Mouse (Mus musculus): ENCODE data around the gene S100a3. TPM values are rescaled to one million over a fixed set of nuclear protein-coding genes. Genes with fewer than 3 reads are reported as not detected.

Gene S100a3
- polyA plus RNA-seq (2014; fragmentation: Nextera tagmentation; extraction: Ambion mirVana) = not detected in 2 replicates

GRCm38 (mm10) chr3:90560008-90560628, at the start of gene S100a3:
TSS of gene S100a3 (plus strand) at chr3:90560578.
- Histone ChIP-seq H3K9ac (ENCODE audit: low read length) (no peak within 1 kb of the TSS), H3K4me2 (no peak within 1 kb of the TSS), H3K27ac (ENCODE audit: low read depth, low read length) (no peak within 1 kb of the TSS), H3K36me3 (ENCODE audit: control insufficient read depth, insufficient read depth, low read length) (no peaks in the 10 kb centered on the region), H3K4me1 (ENCODE audit: control insufficient read depth, insufficient read depth, low read length) (no peaks in the 10 kb centered on the region), H3K4me3 (ENCODE audit: low read depth, low read length) (no peak within 1 kb of the TSS), H3K27me3 (ENCODE audit: control insufficient read depth, insufficient read depth, low read length) (no peaks in the 10 kb centered on the region), H3K9me3 (ENCODE audit: control insufficient read depth, low read length) (no peaks in the 10 kb centered on the region)
- DNase-seq (ENCODE audit: low spot score, missing footprints) (no peak), ATAC-seq (ENCODE audit: low FRiP score) (no peak)
- 84% methylated on average over 6 of the region's 6 CpGs for WGBS

DNA sequence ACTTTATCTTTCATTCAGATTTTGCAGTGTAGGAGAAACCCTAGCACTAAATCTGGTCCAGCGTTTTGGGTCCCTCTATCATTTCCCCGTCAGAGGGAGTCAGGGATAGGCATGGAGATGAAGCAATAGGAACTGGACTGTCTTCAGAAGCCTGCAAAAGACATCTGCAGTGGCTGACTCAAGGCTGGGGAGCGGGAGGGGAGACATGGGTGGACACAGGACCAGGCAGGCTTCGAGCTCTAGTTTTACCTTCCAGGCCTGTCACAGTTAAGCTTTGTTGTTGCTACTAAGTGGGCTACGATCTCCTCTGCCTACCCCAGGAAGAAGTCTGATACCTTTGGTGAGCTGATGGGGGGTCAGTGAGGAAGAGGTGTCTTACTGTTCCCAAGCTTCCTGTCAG, 48.1 kb upstream of the S100a3 start:
- no peak overlapping the region for H3K9ac ChIP-seq (ENCODE audit: low read length)
- H3K4me1 ChIP-seq (ENCODE audit: control insufficient read depth, insufficient read depth, low read length) = peaks cover 11% of the 10 kb centered on the region
- no peak overlapping the region for H3K27ac ChIP-seq (ENCODE audit: low read depth, low read length)
- ATAC-seq (ENCODE audit: low FRiP score) = no peak
- no peak overlapping the region for H3K4me2 ChIP-seq
- H3K36me3 ChIP-seq (ENCODE audit: control insufficient read depth, insufficient read depth, low read length) = peaks cover 1% of the 10 kb centered on the region; the same call in 1 of the 2 replicates
- WGBS = 85% methylated on average over 5 of the region's 5 CpGs
- no peak overlapping the region for H3K4me3 ChIP-seq (ENCODE audit: low read depth, low read length)
- peaks cover 9% of the 10 kb centered on the region for H3K27me3 ChIP-seq (ENCODE audit: control insufficient read depth, insufficient read depth, low read length)
- no peak for DNase-seq (ENCODE audit: low spot score, missing footprints)
- H3K9me3 ChIP-seq (ENCODE audit: control insufficient read depth, low read length) = no peaks in the 10 kb centered on the region

GRCm38 (mm10) chr3:90512948-90513642, 47.3 kb upstream of the S100a3 start:
- peaks cover 9% of the 10 kb centered on the region for H3K27me3 ChIP-seq (ENCODE audit: control insufficient read depth, insufficient read depth, low read length)
- ATAC-seq (ENCODE audit: low FRiP score) = no peak
- DNase-seq (ENCODE audit: low spot score, missing footprints) = no peak
- H3K9me3 ChIP-seq (ENCODE audit: control insufficient read depth, low read length) = no peaks in the 10 kb centered on the region
- peaks cover 3% of the 10 kb centered on the region for H3K4me1 ChIP-seq (ENCODE audit: control insufficient read depth, insufficient read depth, low read length)
- H3K36me3 ChIP-seq (ENCODE audit: control insufficient read depth, insufficient read depth, low read length) = no peaks in the 10 kb centered on the region
- no peak overlapping the region for H3K9ac ChIP-seq (ENCODE audit: low read length)
- no peak overlapping the region for H3K4me3 ChIP-seq (ENCODE audit: low read depth, low read length)
- H3K4me2 ChIP-seq = no peak overlapping the region
- H3K27ac ChIP-seq (ENCODE audit: low read depth, low read length) = no peak overlapping the region
- WGBS = 82% methylated on average over 9 of the region's 9 CpGs

GRCm38 (mm10) chr3:90513796-90514590, 46.4 kb upstream of the S100a3 start, which contains the start of the genes S100a1 and S100a13:
TSS of gene S100a1 (minus strand) at chr3:90514392.
TSS of gene S100a13 (plus strand) at chr3:90514435.
- peaks cover 9% of the 10 kb centered on the region for H3K27me3 ChIP-seq (ENCODE audit: control insufficient read depth, insufficient read depth, low read length)
- DNase-seq (ENCODE audit: low spot score, missing footprints) (peak; percentile 94), ATAC-seq (ENCODE audit: low FRiP score) (peak; percentile 31)
- peak within 1 kb of the TSS; percentile 23 for H3K4me3 ChIP-seq (ENCODE audit: low read depth, low read length)
- no peak within 1 kb of the TSS for H3K27ac ChIP-seq (ENCODE audit: low read depth, low read length)
- peak within 1 kb of the TSS; percentile 68 for H3K4me2 ChIP-seq
- H3K9ac ChIP-seq (ENCODE audit: low read length) = peak within 1 kb of the TSS; percentile 52; the same call in 1 of the 2 replicates
- 2% methylated on average over 25 of the region's 25 CpGs for WGBS
- H3K4me1 ChIP-seq (ENCODE audit: control insufficient read depth, insufficient read depth, low read length) = no peaks in the 10 kb centered on the region; the same call in 1 of the 2 replicates
- no peaks in the 10 kb centered on the region for H3K36me3 ChIP-seq (ENCODE audit: control insufficient read depth, insufficient read depth, low read length)
- no peaks in the 10 kb centered on the region for H3K9me3 ChIP-seq (ENCODE audit: control insufficient read depth, low read length)

DNA sequence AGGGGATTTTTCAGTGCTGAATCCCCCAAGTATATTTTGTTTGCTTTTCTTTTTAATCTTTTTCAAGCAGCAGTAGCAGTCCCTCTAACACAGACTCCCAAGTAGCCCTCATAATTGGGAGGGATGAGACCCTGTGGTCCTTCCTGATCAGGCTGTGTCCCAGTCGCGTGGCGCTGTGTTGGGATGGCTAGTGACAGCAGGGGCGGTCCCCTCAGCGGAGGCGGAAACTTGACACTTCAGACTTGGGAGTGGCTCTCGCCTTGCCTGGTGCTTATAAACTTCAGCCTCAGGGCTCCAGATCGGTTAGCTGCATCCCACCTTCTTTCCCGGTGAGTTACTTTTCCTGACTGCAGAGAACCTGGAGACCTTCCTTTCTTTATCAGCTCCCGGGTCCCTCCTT, 45.7 kb upstream of the S100a3 start:
- H3K4me1 ChIP-seq (ENCODE audit: control insufficient read depth, insufficient read depth, low read length) = no peaks in the 10 kb centered on the region; the same call in 1 of the 2 replicates
- no peak for DNase-seq (ENCODE audit: low spot score, missing footprints)
- H3K4me3 ChIP-seq (ENCODE audit: low read depth, low read length) = peak overlapping the region; percentile 23
- peak; percentile 64 for ATAC-seq (ENCODE audit: low FRiP score)
- H3K9ac ChIP-seq (ENCODE audit: low read length) = 0 out of 2 replicates have a peak overlapping the region, but pooled peaks have one; percentile 24
- peaks cover 9% of the 10 kb centered on the region for H3K27me3 ChIP-seq (ENCODE audit: control insufficient read depth, insufficient read depth, low read length)
- peak overlapping the region; percentile 68 for H3K4me2 ChIP-seq
- under 1% methylated on average over 10 of the region's 10 CpGs for WGBS
- no peak overlapping the region for H3K27ac ChIP-seq (ENCODE audit: low read depth, low read length)
- H3K36me3 ChIP-seq (ENCODE audit: control insufficient read depth, insufficient read depth, low read length) = no peaks in the 10 kb centered on the region
- no peaks in the 10 kb centered on the region for H3K9me3 ChIP-seq (ENCODE audit: control insufficient read depth, low read length)

GRCm38 (mm10) chr3:90515242-90515641, 45.1 kb upstream of the S100a3 start:
- H3K27ac ChIP-seq (ENCODE audit: low read depth, low read length) = no peak overlapping the region
- H3K27me3 ChIP-seq (ENCODE audit: control insufficient read depth, insufficient read depth, low read length) = peaks cover 9% of the 10 kb centered on the region
- peak overlapping the region; percentile 68 for H3K4me2 ChIP-seq
- H3K9me3 ChIP-seq (ENCODE audit: control insufficient read depth, low read length) = no peaks in the 10 kb centered on the region
- ATAC-seq (ENCODE audit: low FRiP score) (peak; percentile 6; the same call in 1 of the 2 replicates), DNase-seq (ENCODE audit: low spot score, missing footprints) (no peak)
- no peak overlapping the region for H3K4me3 ChIP-seq (ENCODE audit: low read depth, low read length)
- 55% methylated on average over 1 of the region's 1 CpGs for WGBS
- H3K36me3 ChIP-seq (ENCODE audit: control insufficient read depth, insufficient read depth, low read length) = no peaks in the 10 kb centered on the region
- no peaks in the 10 kb centered on the region; the same call in 1 of the 2 replicates for H3K4me1 ChIP-seq (ENCODE audit: control insufficient read depth, insufficient read depth, low read length)
- no peak overlapping the region for H3K9ac ChIP-seq (ENCODE audit: low read length)

- Histone ChIP-seq H3K36me3 (ENCODE audit: control insufficient read depth, insufficient read depth, low read length) (no peaks in the 10 kb centered on the region), H3K27me3 (ENCODE audit: control insufficient read depth, insufficient read depth, low read length) (peaks cover 9% of the 10 kb centered on the region), H3K9me3 (ENCODE audit: control insufficient read depth, low read length) (no peaks in the 10 kb centered on the region), H3K4me1 (ENCODE audit: control insufficient read depth, insufficient read depth, low read length) (no peaks in the 10 kb centered on the region; the same call in 1 of the 2 replicates), H3K27ac (ENCODE audit: low read depth, low read length) (no peak overlapping the region), H3K9ac (ENCODE audit: low read length) (no peak overlapping the region), H3K4me2 (no peak overlapping the region), H3K4me3 (ENCODE audit: low read depth, low read length) (no peak overlapping the region)
- no peak for ATAC-seq (ENCODE audit: low FRiP score)
- WGBS = 90% methylated on average over 4 of the region's 4 CpGs
- DNase-seq (ENCODE audit: low spot score, missing footprints) = no peak
Measured at GRCm38 (mm10) chr3:90515789-90516188, 44.6 kb upstream of the S100a3 start.

GRCm38 (mm10) chr3:90517711-90518110, 42.7 kb upstream of the S100a3 start:
- H3K9me3 ChIP-seq (ENCODE audit: control insufficient read depth, low read length) = no peaks in the 10 kb centered on the region
- no peaks in the 10 kb centered on the region for H3K36me3 ChIP-seq (ENCODE audit: control insufficient read depth, insufficient read depth, low read length)
- H3K9ac ChIP-seq (ENCODE audit: low read length) = no peak overlapping the region
- peaks cover 9% of the 10 kb centered on the region for H3K27me3 ChIP-seq (ENCODE audit: control insufficient read depth, insufficient read depth, low read length)
- H3K27ac ChIP-seq (ENCODE audit: low read depth, low read length) = no peak overlapping the region
- DNase-seq (ENCODE audit: low spot score, missing footprints) (no peak), ATAC-seq (ENCODE audit: low FRiP score) (no peak)
- no peak overlapping the region for H3K4me2 ChIP-seq
- H3K4me3 ChIP-seq (ENCODE audit: low read depth, low read length) = no peak overlapping the region
- H3K4me1 ChIP-seq (ENCODE audit: control insufficient read depth, insufficient read depth, low read length) = no peaks in the 10 kb centered on the region; the same call in 1 of the 2 replicates
- WGBS = 90% methylated on average over 4 of the region's 4 CpGs

All from midbrain, embryonic 11.5 days (tissue).